Mouse (Mus musculus) midbrain, postnatal 0 days (tissue): ENCODE measurements at regions not wholly inside any gene's neighbourhood (a gene's known extent, or its start where the extent isn't known, plus 50 kb on each side); places are given as distances from the start of the nearest gene placed in this dataset.

Experiments
- ATAC-seq: fragments of 200-750 bp; cut with Nextera tagmentation; 2 replicates; pipeline ENCODE4 v1.8.0; 2017; ENCODE audit warnings: moderate number of reproducible peaks, mild to moderate bottlenecking, moderate TSS enrichment, moderate library complexity; ENCODE audit not compliant: low FRiP score
- DNase-seq: peaks from one replicate; pipeline ENCODE4 v3.0.0-alpha.2; 2015; ENCODE audit warnings: low spot score
- H3K27ac ChIP-seq: fragments of 300-500 bp; sonication (generic); 2 replicates; pipeline ENCODE4 v1.5.1; 2014; ENCODE audit warnings: low read depth, mild to moderate bottlenecking, low read length, mixed read lengths
- H3K27me3 ChIP-seq: fragments of 300-500 bp; sonication (generic); 2 replicates; pipeline ENCODE4 v1.6.1; 2014; ENCODE audit warnings: low read length, control low read depth, mixed read lengths; ENCODE audit not compliant: insufficient read depth
- H3K36me3 ChIP-seq: fragments of 300-500 bp; sonication (generic); 2 replicates; pipeline ENCODE4 v1.6.1; 2014; ENCODE audit warnings: low read length, control low read depth, mixed read lengths; ENCODE audit not compliant: insufficient read depth
- H3K4me1 ChIP-seq: fragments of 300-500 bp; sonication (generic); 2 replicates; pipeline ENCODE4 v1.6.1; 2014; ENCODE audit warnings: mild to moderate bottlenecking, control low read depth, antibody characterized with exemption, low read length, mixed read lengths; ENCODE audit not compliant: insufficient read depth
- H3K4me2 ChIP-seq: fragments of 300-500 bp; sonication (generic); 2 replicates; pipeline ENCODE4 v1.6.1; 2014; ENCODE audit warnings: low read depth, mild to moderate bottlenecking, low read length, mixed read lengths; ENCODE audit not compliant: poor library complexity, severe bottlenecking
- H3K4me3 ChIP-seq: fragments of 300-500 bp; sonication (generic); 2 replicates; pipeline ENCODE4 v1.5.1; 2014; ENCODE audit warnings: low read depth, mild to moderate bottlenecking, low read length, moderate library complexity
- H3K9ac ChIP-seq: fragments of 300-500 bp; sonication (generic); replicated peaks from 2 replicates; pipeline ENCODE4 v1.6.1; 2014; ENCODE audit warnings: mild to moderate bottlenecking, low read length, moderate library complexity, mixed read lengths; ENCODE audit not compliant: poor library complexity, severe bottlenecking
- H3K9me3 ChIP-seq: fragments of 300-500 bp; sonication (generic); 2 replicates; pipeline ENCODE4 v1.6.1; 2016; ENCODE audit warnings: low read length, control low read depth
- CTCF ChIP-seq: IDR thresholded peaks from 2 replicates; pipeline ENCODE4 v1.5.1; 2016; ENCODE audit warnings: antibody characterized with exemption, mild to moderate bottlenecking
- WGBS: fragments of 180-500 bp; shearing (Covaris S2); extraction: QIAGEN DNeasy Blood & Tissue Kit; methylation state at CpG from one replicate; pipeline ENCODE4 v1.1.7; 2014; 5-methylcytosine and 5-hydroxymethylcytosine counted together

- Histone ChIP-seq H3K9ac (no peak overlapping the region), H3K4me2 (no peak overlapping the region), H3K27ac (no peak overlapping the region), H3K4me1 (no peaks in the 10 kb centered on the region), H3K9me3 (no peaks in the 10 kb centered on the region), H3K27me3 (no peaks in the 10 kb centered on the region), H3K4me3 (no peak overlapping the region), H3K36me3 (no peaks in the 10 kb centered on the region)
- ATAC-seq (no peak), DNase-seq (no peak)
- WGBS = 82% methylated on average over 3 of the region's 3 CpGs
- TF ChIP-seq CTCF = no peak
These were observed 308.0 kb downstream of the Gbe1 start for GRCm38 (mm10) chr16:70621750-70622149.

DNA sequence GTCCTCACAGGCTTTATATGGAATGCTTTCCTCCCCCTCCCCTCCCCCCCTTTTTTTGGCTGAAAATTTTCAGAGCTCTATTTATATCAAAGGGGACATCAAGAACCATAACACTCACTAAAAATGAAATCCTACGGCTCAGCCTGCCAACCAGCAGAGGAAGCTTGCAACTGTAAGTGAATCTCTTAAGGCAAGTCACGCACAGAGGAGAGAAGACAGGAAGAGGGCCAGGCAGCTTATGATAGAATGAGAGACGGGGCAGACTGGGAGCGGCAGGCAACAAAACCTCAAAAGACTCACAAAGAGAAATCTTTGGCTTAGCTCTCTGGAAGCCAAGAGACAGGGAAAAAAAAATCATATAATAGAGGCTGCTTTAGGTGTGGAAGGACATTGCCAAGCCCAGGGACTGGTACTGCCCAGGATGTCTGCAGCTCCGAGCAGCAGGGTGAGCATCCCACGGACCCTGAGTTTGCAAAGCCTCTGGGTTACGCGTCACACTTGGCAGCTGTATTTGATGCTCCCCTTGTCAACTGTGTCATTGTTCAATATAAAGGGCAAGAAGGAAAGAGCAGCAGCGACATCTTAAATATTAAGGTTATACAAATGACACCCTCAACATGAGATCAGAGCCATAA lies 330.0 kb downstream of the Gbe1 start:
- Histone ChIP-seq H3K4me3 (no peak overlapping the region), H3K9me3 (no peaks in the 10 kb centered on the region), H3K27me3 (no peaks in the 10 kb centered on the region), H3K36me3 (no peaks in the 10 kb centered on the region), H3K27ac (peak overlapping the region; percentile 43; the same call in 1 of the 2 replicates), H3K9ac (0 out of 2 replicates have a peak overlapping the region, but pooled peaks have one; percentile 13), H3K4me2 (peak overlapping the region; percentile 15), H3K4me1 (no peaks in the 10 kb centered on the region)
- ATAC-seq (peak; percentile 60; the same call in 1 of the 2 replicates), DNase-seq (peak; percentile 19)
- no peak for TF ChIP-seq CTCF
- WGBS = 46% methylated on average over 9 of the region's 9 CpGs

- Histone ChIP-seq H3K4me1 (no peaks in the 10 kb centered on the region), H3K4me3 (no peak overlapping the region), H3K36me3 (no peaks in the 10 kb centered on the region), H3K9me3 (no peaks in the 10 kb centered on the region), H3K4me2 (peak overlapping the region; percentile 15; the same call in 1 of the 2 replicates), H3K9ac (no peak overlapping the region), H3K27ac (peak overlapping the region; percentile 43; the same call in 1 of the 2 replicates), H3K27me3 (no peaks in the 10 kb centered on the region)
- 41% methylated on average over 8 of the region's 8 CpGs for WGBS
- TF ChIP-seq CTCF = peak; percentile 39
- DNase-seq (peak; percentile 21), ATAC-seq (peak; percentile 51; the same call in 1 of the 2 replicates)
These were observed 331.0 kb downstream of the Gbe1 start for GRCm38 (mm10) chr16:70644695-70645279.

DNA sequence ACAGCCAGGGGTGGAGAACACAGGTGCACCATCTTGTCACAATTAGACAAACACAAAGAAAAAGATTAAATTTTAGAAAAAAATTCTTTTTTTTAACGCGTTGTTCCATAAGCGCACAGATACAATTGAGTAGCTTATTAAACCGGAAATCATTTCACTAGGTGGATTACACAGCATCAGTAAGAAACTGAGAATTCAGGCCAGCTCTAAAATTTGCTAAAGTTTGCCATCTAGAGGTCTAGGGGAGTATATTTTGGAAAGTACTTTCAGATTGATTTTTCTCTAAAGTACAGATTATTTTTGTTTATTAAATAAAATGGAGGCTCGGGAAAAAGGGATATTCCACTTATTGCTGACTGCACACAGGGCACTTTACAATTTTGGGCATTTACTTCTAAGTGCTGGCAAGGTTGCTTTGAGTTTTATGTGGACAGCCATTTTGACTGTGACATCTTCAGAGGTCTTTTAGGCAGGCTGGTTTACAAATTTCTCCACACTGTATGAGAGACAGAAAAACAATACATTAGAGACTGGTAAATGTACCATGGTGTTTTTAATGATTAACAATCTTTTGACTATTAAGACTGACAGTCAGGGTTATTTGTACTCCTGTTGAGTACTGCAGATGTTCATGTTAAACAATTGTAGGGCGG lies 340.8 kb downstream of the Gbe1 start:
- Histone ChIP-seq H3K4me2 (no peak overlapping the region), H3K36me3 (no peaks in the 10 kb centered on the region), H3K9ac (no peak overlapping the region), H3K27me3 (no peaks in the 10 kb centered on the region), H3K27ac (no peak overlapping the region), H3K4me3 (no peak overlapping the region), H3K4me1 (no peaks in the 10 kb centered on the region), H3K9me3 (no peaks in the 10 kb centered on the region)
- 35% methylated on average over 6 of the region's 6 CpGs for WGBS
- DNase-seq = peak; percentile 82
- peak; percentile 75 for TF ChIP-seq CTCF
- ATAC-seq = 0 out of 2 replicates have a peak, but pooled peaks have one; percentile 54

GRCm38 (mm10) chr16:70689826-70690225 lies 376.1 kb downstream of the Gbe1 start:
- no peak overlapping the region for H3K9ac ChIP-seq
- no peaks in the 10 kb centered on the region for H3K4me1 ChIP-seq
- TF ChIP-seq CTCF = no peak
- H3K27ac ChIP-seq = no peak overlapping the region
- WGBS = 62% methylated on average over 6 of the region's 6 CpGs
- H3K27me3 ChIP-seq = no peaks in the 10 kb centered on the region
- no peak for ATAC-seq
- H3K4me3 ChIP-seq = no peak overlapping the region
- no peak overlapping the region for H3K4me2 ChIP-seq
- H3K36me3 ChIP-seq = no peaks in the 10 kb centered on the region
- no peaks in the 10 kb centered on the region for H3K9me3 ChIP-seq
- no peak for DNase-seq
